Mouse (Mus musculus): Measurements from ENCODE around the gene Aatf.
"Not testable (repeated sequence)": the region's sequence is repeated elsewhere in the genome, so short reads cannot be mapped to it uniquely, and the experiment has no call there.

Gene Aatf

GRCm38 (mm10) chr11:84442554-84443331, 70.6 kb downstream of the Aatf start:
- no peak for DNase-seq (ENCODE audit: low spot score in 2 of 2)

- no peak for DNase-seq (ENCODE audit: low spot score in 2 of 2)
Measured at GRCm38 (mm10) chr11:84440402-84440801, 72.9 kb downstream of the Aatf start.

GRCm38 (mm10) chr11:84434879-84435278, 78.4 kb downstream of the Aatf start:
- DNase-seq (ENCODE audit: low spot score in 2 of 2): no peak

GRCm38 (mm10) chr11:84430336-84430735, 83.0 kb downstream of the Aatf start:
- DNase-seq (ENCODE audit: low spot score in 2 of 2): no peak

GRCm38 (mm10) chr11:84429581-84429980, 83.7 kb downstream of the Aatf start:
- no peak for DNase-seq (ENCODE audit: low spot score in 2 of 2)

- DNase-seq (ENCODE audit: low spot score in 2 of 2): no peak
Measured at GRCm38 (mm10) chr11:84426633-84426998, 86.7 kb downstream of the Aatf start.

GRCm38 (mm10) chr11:84425736-84426632, 87.3 kb downstream of the Aatf start:
- DNase-seq (ENCODE audit: low spot score in 2 of 2): no peak

GRCm38 (mm10) chr11:84420779-84421178, 92.5 kb downstream of the Aatf start:
- DNase-seq (ENCODE audit: low spot score in 2 of 2): no peak

GRCm38 (mm10) chr11:84413111-84413510, 100.2 kb downstream of the Aatf start:
- no peak for DNase-seq (ENCODE audit: low spot score in 2 of 2)

- no peak for DNase-seq (ENCODE audit: low spot score in 2 of 2)
Measured at GRCm38 (mm10) chr11:84412201-84412934, 101.0 kb downstream of the Aatf start.

GRCm38 (mm10) chr11:84411642-84412018, 101.7 kb downstream of the Aatf start:
- DNase-seq (ENCODE audit: low spot score in 2 of 2): no peak

- no peak for DNase-seq (ENCODE audit: low spot score in 2 of 2)
Measured at GRCm38 (mm10) chr11:84410879-84411641, 102.3 kb downstream of the Aatf start.

GRCm38 (mm10) chr11:84410383-84410782, 102.9 kb downstream of the Aatf start:
- DNase-seq (ENCODE audit: low spot score in 2 of 2): no peak

GRCm38 (mm10) chr11:84406733-84407132, 106.6 kb downstream of the Aatf start:
- no peak for DNase-seq (ENCODE audit: low spot score in 2 of 2)

- DNase-seq (ENCODE audit: low spot score in 2 of 2): no peak
Measured at GRCm38 (mm10) chr11:84395010-84395409, 118.3 kb downstream of the Aatf start.

- DNase-seq (ENCODE audit: low spot score in 2 of 2): no peak
Measured at GRCm38 (mm10) chr11:84393571-84393970, 119.8 kb downstream of the Aatf start.

- not testable (repeated sequence) for DNase-seq (ENCODE audit: low spot score in 2 of 2)
Measured at GRCm38 (mm10) chr11:84392066-84392465, 121.3 kb downstream of the Aatf start.

GRCm38 (mm10) chr11:84391126-84391525, 122.2 kb downstream of the Aatf start:
- DNase-seq (ENCODE audit: low spot score in 2 of 2): no peak

- no peak for DNase-seq (ENCODE audit: low spot score in 2 of 2)
Measured at GRCm38 (mm10) chr11:84389332-84389731, 124.0 kb downstream of the Aatf start.

GRCm38 (mm10) chr11:84383891-84384290, 129.4 kb downstream of the Aatf start:
- no peak for DNase-seq (ENCODE audit: low spot score in 2 of 2)

GRCm38 (mm10) chr11:84382450-84382849, 130.9 kb downstream of the Aatf start:
- DNase-seq (ENCODE audit: low spot score in 2 of 2): no peak

All from urinary bladder, postnatal 4 days (tissue).